Mouse (Mus musculus): Measurements from ENCODE around the gene Nyap2. TPM values are rescaled to one million over a fixed set of nuclear protein-coding genes. Genes with fewer than 3 reads are reported as not detected.

The Nyap2 gene
- 12.5 TPM in 2 replicates for polyA plus RNA-seq (2012; rRNA removed)

GRCm38 (mm10) chr1:81076831-81077664, at the start of gene Nyap2:
TSS of gene Nyap2 (plus strand) at chr1:81076950.

